In genomic region chr1:19109711-19110110, GRCm38 (mm10) we compare ENCODE assay signal across 8 mouse cellular contexts. TPM values are rescaled to one million over a fixed set of nuclear protein-coding genes. Genes with fewer than 3 reads are reported as not detected.
DNase-seq lines count a peak whose midpoint lies in the region.
"Had no signal": no experiment of that assay in that cellular context is flagged by ENCODE, and none has a peak within 500 bp of the region (broad histone marks: within the 10 kb centered on the region; RNA-seq: fewer than 3 reads in every experiment).

No protein-coding gene starts in this region.

- intact Hi-C loops in left cerebral cortex, postnatal 4 days (cut with DNase I) = no loop called here
- intact Hi-C loops in left cerebral cortex, postnatal 14 days (cut with DNase I) = loop anchor here (5.0 to 10.0 kb wide), 2 partner anchors 98 to 1405 kb away; partner anchors contain the start of gene Tfap2b

- DNase-seq in left cerebral cortex, postnatal 4 days = peak; percentile 6
- no peak for DNase-seq in left cerebral cortex, postnatal 14 days (ENCODE audit: low spot score in 2 of 2)
- peak; percentile 87 for DNase-seq in embryo, embryonic 11 days
- DNase-seq in kidney, postnatal 10 days = peak; percentile 64
- peak; percentile 78 for DNase-seq in retina, embryonic 14.5 days (ENCODE audit: low spot score)
- DNase-seq in adipocyte (ENCODE audit: low spot score) = no peak
- DNase-seq in left cerebral cortex, adult 18-20 months (ENCODE audit: low spot score in 2 of 2) = no peak

RNA-seq across cellular contexts. Expression of gene Tfap2d, which starts 6.9 kb away (rescaled TPM):
- 10 to 100 TPM in 1 of 2 experiments, 1 to 10 TPM in 1; 9.2 to 11.5 TPM for total RNA-seq in left cerebral cortex, postnatal 4 days (2021)
- 1 to 10 TPM; 4.1 to 4.2 TPM for total RNA-seq in left cerebral cortex, postnatal 14 days (2021)
- 1 to 10 TPM; 2.7 to 2.9 TPM for total RNA-seq in left cerebral cortex, adult 18-20 months (2021)
- total RNA-seq: common myeloid progenitor, adult 5-6 weeks had no signal

Comparison
In these comparisons a context has a peak if more than half of its experiments do, and no peak if none do; other contexts are left out.
1. DNase-seq: peak in left cerebral cortex, postnatal 4 days (single experiment), embryo, embryonic 11 days (single experiment), kidney, postnatal 10 days (single experiment) and retina, embryonic 14.5 days (single experiment); none in left cerebral cortex, postnatal 14 days (0 of 2), adipocyte (single experiment) and left cerebral cortex, adult 18-20 months (0 of 2).